Mouse (Mus musculus) forebrain, embryonic 14.5 days (tissue): ENCODE data around the gene Rnf113a2. TPM values are rescaled to one million over a fixed set of nuclear protein-coding genes. Genes with fewer than 3 reads are reported as not detected.

Experiments
- ATAC-seq: fragments of 200-750 bp; cut with Nextera tagmentation; 2 replicates; pipeline ENCODE4 v1.8.0; 2017; ENCODE audit warnings: mild to moderate bottlenecking, moderate library complexity
- DNase-seq: peaks from one replicate; pipeline ENCODE4 v3.0.0-alpha.2; 2015; ENCODE audit warnings: low spot score
- H3K27ac ChIP-seq: fragments of 300-500 bp; sonication (generic); 2 replicates; pipeline ENCODE4 v1.5.1; 2014; ENCODE audit warnings: low read depth, mild to moderate bottlenecking, control low read depth, low read length, moderate library complexity
- H3K27me3 ChIP-seq: fragments of 300-500 bp; sonication (generic); replicated peaks from 2 replicates; pipeline ENCODE4 v1.6.1; 2014; ENCODE audit warnings: low read length, control low read depth, mixed read lengths; ENCODE audit not compliant: control insufficient read depth, insufficient read depth
- H3K36me3 ChIP-seq: fragments of 300-500 bp; sonication (generic); 2 replicates; pipeline ENCODE4 v1.6.1; 2014; ENCODE audit warnings: low read length, control low read depth; ENCODE audit not compliant: control insufficient read depth, insufficient read depth
- H3K4me1 ChIP-seq: fragments of 300-500 bp; sonication (generic); 2 replicates; pipeline ENCODE4 v1.6.1; 2014; ENCODE audit warnings: antibody characterized with exemption, low read length, control low read depth; ENCODE audit not compliant: control insufficient read depth, insufficient read depth
- H3K4me2 ChIP-seq: fragments of 300-500 bp; sonication (generic); 2 replicates; pipeline ENCODE4 v1.6.1; 2014; ENCODE audit warnings: mild to moderate bottlenecking, control low read depth, low read length
- H3K4me3 ChIP-seq: fragments of 300-500 bp; sonication (generic); 2 replicates; pipeline ENCODE4 v1.5.1; 2014; ENCODE audit warnings: low read depth, low read length, control low read depth
- H3K9ac ChIP-seq: fragments of 300-500 bp; sonication (generic); 2 replicates; pipeline ENCODE4 v1.6.1; 2014; ENCODE audit warnings: mild to moderate bottlenecking, low read length, control low read depth, moderate library complexity
- H3K9me3 ChIP-seq: fragments of 300-500 bp; sonication (generic); replicated peaks from 2 replicates; pipeline ENCODE4 v1.6.1; 2016; ENCODE audit warnings: low read length, control low read depth, mixed read lengths; ENCODE audit not compliant: control insufficient read depth
- WGBS: fragments of 180-500 bp; shearing (Covaris S2); extraction: QIAGEN DNeasy Blood & Tissue Kit; methylation state at CpG from one replicate; pipeline ENCODE4 v1.1.7; 2014; 5-methylcytosine and 5-hydroxymethylcytosine counted together
- polyA plus RNA-seq: library from polyadenylated mRNA; unstranded; fragments of >200 nt; fragmentation: Nextera tagmentation; extraction: Ambion mirVana; gene quantifications from 2 replicates; pipeline ENCODE4 v1.2.1, GENCODE M21; 2014

Rnf113a2 gene
- polyA plus RNA-seq, 1 experiment from 2014 or later = 30.4 TPM

GRCm38 (mm10) chr12:84456911-84457310 lies 39.9 kb downstream of the Rnf113a2 start:
- no peak overlapping the region for H3K27ac ChIP-seq
- peaks cover 4% of the 10 kb centered on the region; the same call in 1 of the 2 replicates for H3K4me1 ChIP-seq
- no peaks in the 10 kb centered on the region for H3K9me3 ChIP-seq
- H3K27me3 ChIP-seq = no peaks in the 10 kb centered on the region
- 93% methylated on average over 3 of the region's 3 CpGs for WGBS
- no peak for DNase-seq
- no peak overlapping the region for H3K4me2 ChIP-seq
- H3K36me3 ChIP-seq = peaks cover 40% of the 10 kb centered on the region
- no peak overlapping the region for H3K4me3 ChIP-seq
- no peak overlapping the region for H3K9ac ChIP-seq
- ATAC-seq = no peak

- ATAC-seq (no peak), DNase-seq (no peak)
- WGBS = 62% methylated on average over 1 of the region's 1 CpGs
- Histone ChIP-seq H3K4me1 (no peaks in the 10 kb centered on the region), H3K27ac (no peak overlapping the region), H3K4me3 (no peak overlapping the region), H3K9me3 (no peaks in the 10 kb centered on the region), H3K27me3 (no peaks in the 10 kb centered on the region), H3K4me2 (no peak overlapping the region), H3K36me3 (peaks cover 60% of the 10 kb centered on the region), H3K9ac (no peak overlapping the region)
Observed at GRCm38 (mm10) chr12:84459845-84460244, 42.8 kb downstream of the Rnf113a2 start.

GRCm38 (mm10) chr12:84461416-84461815 lies 44.4 kb downstream of the Rnf113a2 start:
- Histone ChIP-seq H3K27me3 (no peaks in the 10 kb centered on the region), H3K36me3 (peaks cover 61% of the 10 kb centered on the region), H3K9ac (no peak overlapping the region), H3K4me1 (no peaks in the 10 kb centered on the region), H3K4me3 (no peak overlapping the region), H3K9me3 (no peaks in the 10 kb centered on the region), H3K27ac (no peak overlapping the region), H3K4me2 (no peak overlapping the region)
- 95% methylated on average over 5 of the region's 5 CpGs for WGBS
- ATAC-seq (no peak), DNase-seq (no peak)

GRCm38 (mm10) chr12:84462856-84463255 lies 45.9 kb downstream of the Rnf113a2 start:
- no peaks in the 10 kb centered on the region for H3K4me1 ChIP-seq
- no peaks in the 10 kb centered on the region for H3K9me3 ChIP-seq
- no peak for DNase-seq
- no peak overlapping the region for H3K4me3 ChIP-seq
- no peak overlapping the region for H3K4me2 ChIP-seq
- WGBS = 84% methylated on average over 3 of the region's 3 CpGs
- peaks cover 56% of the 10 kb centered on the region for H3K36me3 ChIP-seq
- H3K9ac ChIP-seq = no peak overlapping the region
- no peak for ATAC-seq
- H3K27ac ChIP-seq = no peak overlapping the region
- H3K27me3 ChIP-seq = no peaks in the 10 kb centered on the region

Other genes with a start within 250 kb of the Rnf113a2 start
- gene Elmsan1, start 198.3 kb upstream of the Rnf113a2 start, polyA plus RNA-seq = 3.2 and 3.4 TPM in 2 replicates
- gene Ptgr2, start 132.0 kb upstream of the Rnf113a2 start, polyA plus RNA-seq = 13.0 and 14.2 TPM in 2 replicates
- 89.6 and 104 TPM in 2 replicates for gene Zfp410, start 100.3 kb upstream of the Rnf113a2 start, polyA plus RNA-seq
- 48.6 and 57.6 TPM in 2 replicates for gene Coq6, start 55.5 kb upstream of the Rnf113a2 start, polyA plus RNA-seq
- gene Fam161b, start 55.4 kb upstream of the Rnf113a2 start, polyA plus RNA-seq = 8.5 and 12.8 TPM in 2 replicates
- 8.0 and 8.5 TPM in 2 replicates for gene Entpd5, start 8.2 kb upstream of the Rnf113a2 start, polyA plus RNA-seq
- gene Bbof1, start 8.1 kb upstream of the Rnf113a2 start, polyA plus RNA-seq = 0.94 and 3.3 TPM in 2 replicates
- 35.2 and 37.7 TPM in 2 replicates for gene Aldh6a1, start 33.8 kb downstream of the Rnf113a2 start, polyA plus RNA-seq
- 41.2 and 46.1 TPM in 2 replicates for gene Lin52, start 34.2 kb downstream of the Rnf113a2 start, polyA plus RNA-seq
- 0.09 TPM in 1 of 2 replicates, not detected in the other for gene Vsx2, start 152.6 kb downstream of the Rnf113a2 start, polyA plus RNA-seq
- gene Abcd4, start 200.2 kb downstream of the Rnf113a2 start, polyA plus RNA-seq = 5.2 and 8.3 TPM in 2 replicates
- gene Vrtn, start 223.8 kb downstream of the Rnf113a2 start, polyA plus RNA-seq = not detected in 2 replicates